Mouse (Mus musculus): ENCODE measurements at regions not wholly inside any gene's neighbourhood (a gene's known extent, or its start where the extent isn't known, plus 50 kb on each side); places are given as distances from the start of the nearest gene placed in this dataset.

DNA sequence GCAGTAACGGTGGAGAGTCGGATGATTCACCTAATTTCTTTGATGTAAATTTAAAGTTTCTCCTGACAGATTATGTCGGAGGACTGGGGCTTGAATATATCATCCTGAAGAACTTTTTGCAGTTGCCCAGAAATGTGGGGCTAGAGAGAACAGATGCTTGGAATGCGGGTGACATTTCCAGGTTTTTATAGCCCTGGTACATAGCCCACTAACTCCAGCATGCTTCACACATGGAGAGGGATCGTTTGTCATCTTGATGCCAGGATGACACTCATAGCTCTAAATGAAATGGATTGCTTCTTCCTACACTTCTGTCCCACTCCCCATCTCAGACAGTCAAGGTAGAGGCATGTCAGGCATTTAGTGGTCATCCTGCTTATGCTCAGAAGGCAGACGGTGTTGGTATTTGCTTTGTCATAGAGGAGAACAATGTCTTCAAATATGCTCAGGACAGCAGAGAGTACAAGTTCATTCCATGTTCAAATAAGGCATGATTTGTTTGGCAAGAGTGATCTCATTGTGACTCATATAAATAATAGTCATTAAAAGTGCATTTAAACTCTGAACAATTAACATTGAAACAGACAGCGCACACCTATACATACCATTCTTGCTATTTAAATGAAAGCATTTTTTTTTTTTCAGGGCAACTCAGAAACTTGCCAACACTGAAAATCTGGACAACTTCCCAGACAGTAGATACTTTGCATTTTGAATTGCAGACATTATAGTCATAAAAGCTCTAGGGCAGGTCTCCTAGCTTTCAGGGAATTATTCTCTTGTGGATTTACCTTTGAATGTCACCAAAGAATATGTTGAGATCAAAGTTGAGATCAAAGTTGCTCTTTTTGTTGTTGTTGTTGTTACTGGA lies 171.7 kb upstream of the Ptbp2 start:
- TF ChIP-seq CTCF (IDR thresholded peaks at IDR 0.05) (no peak), EP300 (IDR thresholded peaks at IDR 0.05) (no peak)

All from lung, postnatal 0 days (tissue).